Mouse (Mus musculus) thymus, adult 2 months (tissue): ENCODE results near the gene Plcl1. TPM values are rescaled to one million over a fixed set of nuclear protein-coding genes. Genes with fewer than 3 reads are reported as not detected.
A peak's percentile ranks its signal among the peaks of the same experiment; 100 is the strongest.

Source experiments
- DNase-seq: peaks from one replicate; pipeline ENCODE4 v3.0.0; 2021
- H3K27ac ChIP-seq: fragments of 200-500 bp; 2 replicates; pipeline ENCODE4 v1.5.1; 2012; ENCODE audit warnings: low read length, control low read depth; ENCODE audit not compliant: control insufficient read depth, insufficient read depth
- H3K27me3 ChIP-seq: fragments of 200-500 bp; 2 replicates; pipeline ENCODE4 v1.6.1; 2012; ENCODE audit warnings: mild to moderate bottlenecking, low read length, moderate library complexity, mixed read lengths; ENCODE audit not compliant: control insufficient read depth, insufficient read depth
- H3K36me3 ChIP-seq: fragments of 200-500 bp; 2 replicates; pipeline ENCODE4 v1.6.1; 2012; ENCODE audit warnings: mild to moderate bottlenecking, low read length, moderate library complexity; ENCODE audit not compliant: control insufficient read depth, insufficient read depth
- H3K4me1 ChIP-seq: fragments of 200-500 bp; replicated peaks from 2 replicates; pipeline ENCODE4 v1.6.1; 2012; ENCODE audit warnings: low read length; ENCODE audit not compliant: control insufficient read depth, insufficient read depth
- H3K4me3 ChIP-seq: fragments of 200-500 bp; 2 replicates; pipeline ENCODE4 v1.5.1; 2012; ENCODE audit warnings: mild to moderate bottlenecking, low read length, control low read depth, moderate library complexity; ENCODE audit not compliant: control insufficient read depth, insufficient read depth
- CTCF ChIP-seq: fragments of 200-500 bp; IDR thresholded peaks from 2 replicates; pipeline ENCODE4 v1.5.1; 2012; ENCODE audit warnings: mild to moderate bottlenecking, control low read depth, low read length, moderate library complexity, borderline replicate concordance; ENCODE audit not compliant: control insufficient read depth, poor library complexity, insufficient read depth; ENCODE audit errors: extremely low read depth
- POLR2A ChIP-seq: fragments of 200-500 bp; IDR thresholded peaks from 2 replicates; pipeline ENCODE4 v1.6.1; 2012; ENCODE audit warnings: mild to moderate bottlenecking, low read length, control low read depth, moderate library complexity; ENCODE audit not compliant: control insufficient read depth, poor library complexity, insufficient read depth; ENCODE audit errors: extremely low read depth
- WGBS: fragments of 180-500 bp; shearing (Covaris S2); methylation state at CpG from one replicate; pipeline ENCODE4 v1.1.7; 2018; 5-methylcytosine and 5-hydroxymethylcytosine counted together
- polyA plus RNA-seq: library from polyadenylated mRNA; depleted of rRNA; stranded (reverse); fragments of >200 nt; gene quantifications from 2 replicates; pipeline ENCODE4 v1.2.3, GENCODE M21; 2012

The Plcl1 gene
- polyA plus RNA-seq, 1 experiment: 2.7 TPM

- no peak for DNase-seq
- peaks cover 2% of the 10 kb centered on the region; the same call in 1 of the 2 replicates for H3K4me1 ChIP-seq
- H3K27ac ChIP-seq: no peak overlapping the region
- no peak overlapping the region for H3K4me3 ChIP-seq
- no peaks in the 10 kb centered on the region for H3K27me3 ChIP-seq
- H3K36me3 ChIP-seq: no peaks in the 10 kb centered on the region
- WGBS: 94% methylated on average over 3 of the region's 3 CpGs
- TF ChIP-seq POLR2A (no peak), CTCF (no peak)
Measured at GRCm38 (mm10) chr1:55430587-55430986, 24.9 kb downstream of the Plcl1 start.

GRCm38 (mm10) chr1:55436589-55436988, 30.9 kb downstream of the Plcl1 start:
- no peaks in the 10 kb centered on the region for H3K36me3 ChIP-seq
- no peak for DNase-seq
- TF ChIP-seq POLR2A: no peak
- no peak for TF ChIP-seq CTCF
- no peak overlapping the region for H3K27ac ChIP-seq
- no peaks in the 10 kb centered on the region for H3K27me3 ChIP-seq
- H3K4me1 ChIP-seq: peaks cover 9% of the 10 kb centered on the region
- H3K4me3 ChIP-seq: no peak overlapping the region
- 34% methylated on average over 5 of the region's 5 CpGs for WGBS

- 54% methylated on average over 8 of the region's 8 CpGs for WGBS
- no peak for DNase-seq
- Histone ChIP-seq H3K27me3 (no peaks in the 10 kb centered on the region), H3K36me3 (no peaks in the 10 kb centered on the region), H3K4me1 (peaks cover 9% of the 10 kb centered on the region), H3K27ac (no peak overlapping the region), H3K4me3 (no peak overlapping the region)
- TF ChIP-seq POLR2A (no peak), CTCF (no peak)
Measured at GRCm38 (mm10) chr1:55437095-55437494, 31.4 kb downstream of the Plcl1 start.

GRCm38 (mm10) chr1:55438617-55439016, 32.9 kb downstream of the Plcl1 start:
- WGBS: 76% methylated on average over 4 of the region's 4 CpGs
- no peak overlapping the region for H3K4me3 ChIP-seq
- peaks cover 9% of the 10 kb centered on the region for H3K4me1 ChIP-seq
- TF ChIP-seq CTCF: no peak
- no peak for TF ChIP-seq POLR2A
- no peak for DNase-seq
- H3K27ac ChIP-seq: no peak overlapping the region
- H3K27me3 ChIP-seq: no peaks in the 10 kb centered on the region
- H3K36me3 ChIP-seq: no peaks in the 10 kb centered on the region

- no peak for DNase-seq
- no peak overlapping the region for H3K4me3 ChIP-seq
- no peak for TF ChIP-seq CTCF
- TF ChIP-seq POLR2A: no peak
- peaks cover 25% of the 10 kb centered on the region for H3K4me1 ChIP-seq
- no peaks in the 10 kb centered on the region for H3K27me3 ChIP-seq
- H3K27ac ChIP-seq: no peak overlapping the region
- H3K36me3 ChIP-seq: no peaks in the 10 kb centered on the region
- WGBS: 96% methylated on average over 6 of the region's 6 CpGs
Measured at GRCm38 (mm10) chr1:55445043-55445688, 39.4 kb downstream of the Plcl1 start.

- 71% methylated on average over 3 of the region's 3 CpGs for WGBS
- DNase-seq: no peak
- peak overlapping the region; percentile 86 for H3K27ac ChIP-seq
Measured at GRCm38 (mm10) chr1:55445689-55446044, 39.9 kb downstream of the Plcl1 start.

GRCm38 (mm10) chr1:55446273-55446672, 40.6 kb downstream of the Plcl1 start:
- Histone ChIP-seq H3K4me1 (peaks cover 25% of the 10 kb centered on the region), H3K36me3 (no peaks in the 10 kb centered on the region), H3K4me3 (no peak overlapping the region), H3K27ac (peak overlapping the region; percentile 86), H3K27me3 (no peaks in the 10 kb centered on the region)
- DNase-seq: peak; percentile 57
- TF ChIP-seq CTCF (no peak), POLR2A (no peak)
- 12% methylated on average over 5 of the region's 5 CpGs for WGBS

More at GRCm38 (mm10) chr1:55445689-55446044, 39.9 kb downstream of the Plcl1 start:
- Histone ChIP-seq H3K36me3 (no peaks in the 10 kb centered on the region), H3K4me3 (no peak overlapping the region), H3K27me3 (no peaks in the 10 kb centered on the region), H3K4me1 (peaks cover 25% of the 10 kb centered on the region)
- TF ChIP-seq POLR2A: no peak
- no peak for TF ChIP-seq CTCF
